Mouse (Mus musculus): ENCODE data around the gene Arhgef1.

DNA sequence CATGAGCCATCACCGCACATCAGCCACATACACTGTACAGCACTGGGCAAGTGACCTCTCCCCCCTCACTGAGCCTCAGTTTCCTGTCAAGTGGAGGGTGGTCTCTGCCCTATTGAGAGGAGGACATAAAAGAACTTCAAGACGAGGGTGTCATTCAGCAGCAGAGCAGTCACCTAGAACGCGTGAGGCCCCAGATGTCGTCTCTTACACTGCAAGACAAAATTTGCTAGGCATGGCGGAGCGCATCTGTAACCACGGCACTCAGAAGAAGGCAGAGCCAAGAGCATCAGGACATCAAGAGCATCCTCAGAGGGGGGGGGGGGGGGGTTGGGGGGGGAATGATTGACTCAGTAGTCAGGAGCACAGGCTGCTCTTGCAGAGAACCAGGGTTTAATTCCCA is 6.4 kb upstream of the Arhgef1 start:
- TF ChIP-seq CTCF (IDR thresholded peaks at IDR 0.05; ENCODE audit: low read depth) (no peak), EP300 (IDR thresholded peaks at IDR 0.05; ENCODE audit: low read depth) (no peak)
